Mouse (Mus musculus): ENCODE results near the gene Klra4. TPM values are rescaled to one million over a fixed set of nuclear protein-coding genes. Genes with fewer than 3 reads are reported as not detected.

The Klra4 gene
- not detected in 2 replicates for total RNA-seq (2023)

DNA sequence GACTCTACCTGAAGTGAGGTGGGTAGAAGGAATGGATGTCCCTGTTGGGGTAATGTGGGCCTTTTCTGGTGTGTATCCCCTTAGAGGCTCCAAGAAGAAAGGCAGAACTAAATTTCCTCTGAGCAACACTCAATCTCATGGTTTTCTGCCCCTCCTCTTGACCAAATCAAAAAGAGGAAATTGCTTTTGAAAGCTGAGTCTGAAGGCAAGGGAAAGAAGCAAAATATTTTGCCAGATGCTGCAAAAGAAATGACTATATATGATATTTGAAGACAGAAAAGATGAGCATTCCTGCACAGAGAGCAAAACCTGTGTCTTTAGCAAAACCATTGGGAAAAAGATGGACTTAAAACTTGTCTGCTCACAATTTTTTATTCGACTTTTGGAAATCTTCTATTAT, at the start of gene Klra4:
TSS of gene Klra4 (minus strand) at position 101 of the 400 bp plus-strand sequence.

DNA sequence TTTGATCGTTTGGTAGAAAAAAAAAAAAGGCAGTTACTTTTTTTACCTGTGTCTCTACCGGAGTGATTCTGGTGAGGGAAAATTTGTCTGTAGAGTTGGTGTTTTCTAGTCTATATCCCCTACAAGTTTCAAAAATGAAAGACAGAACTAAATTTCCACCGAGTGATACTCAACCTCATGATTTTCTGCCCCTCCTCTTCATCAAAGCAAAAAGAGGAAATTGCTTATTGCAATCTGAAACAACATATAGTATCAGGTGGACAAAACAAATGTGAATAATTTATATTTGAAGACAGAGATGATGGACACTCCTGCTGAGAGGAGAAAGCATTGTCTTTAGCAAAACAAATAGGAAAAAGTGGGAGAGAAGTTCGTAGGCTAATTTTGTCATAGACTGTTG, 40.2 kb downstream of the Klra4 start, which contains the start of gene Klra6:
TSS of gene Klra6 (minus strand) at position 101 of the 400 bp plus-strand sequence.

Other genes starting within 250 kb of the Klra4 start
- gene Gm17631, start 204.6 kb downstream of the Klra4 start, total RNA-seq (2023): not detected in 2 replicates
- 74.9 and 80.8 TPM in 2 replicates for gene Klra17, start 190.6 kb downstream of the Klra4 start, total RNA-seq (2023)
- gene Klra5, start 149.6 kb downstream of the Klra4 start, total RNA-seq (2023): not detected in 2 replicates
- gene Klra6, start 40.3 kb downstream of the Klra4 start, total RNA-seq (2023): not detected in 2 replicates
- 0.57 and 0.79 TPM in 2 replicates for gene Klra8, start 62.6 kb upstream of the Klra4 start, total RNA-seq (2023)
- gene Klra9, start 125.8 kb upstream of the Klra4 start, total RNA-seq (2023): not detected in 2 replicates
- not detected in 2 replicates for gene Klra7, start 166.1 kb upstream of the Klra4 start, total RNA-seq (2023)
- gene Klra10, start 214.7 kb upstream of the Klra4 start, total RNA-seq (2023): 0.79 and 2.2 TPM in 2 replicates

Measured in neutrophil, adult 65 days (primary cell).